Mouse (Mus musculus): ENCODE measurements around the gene Fam76b.

Gene Fam76b

DNA sequence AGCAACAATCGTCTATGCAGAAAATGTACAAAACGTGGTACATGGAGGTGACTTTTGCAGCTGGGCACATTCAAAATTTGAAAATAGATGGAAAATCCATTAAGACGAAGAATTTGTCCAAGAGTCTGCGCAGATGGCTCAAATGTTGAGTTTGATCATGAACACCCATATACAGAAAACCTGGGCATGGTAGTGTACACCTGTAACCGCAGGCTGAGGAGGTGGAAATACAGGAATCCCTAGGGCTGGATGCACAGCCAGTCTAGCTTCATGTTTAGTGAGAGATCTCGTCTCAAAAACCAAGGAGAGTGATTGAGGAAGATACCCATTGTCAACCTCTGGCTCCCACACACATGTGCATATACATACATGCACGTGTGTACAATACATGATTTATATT, 44.1 kb downstream of the Fam76b start:
- DNase-seq, result no peak

DNA sequence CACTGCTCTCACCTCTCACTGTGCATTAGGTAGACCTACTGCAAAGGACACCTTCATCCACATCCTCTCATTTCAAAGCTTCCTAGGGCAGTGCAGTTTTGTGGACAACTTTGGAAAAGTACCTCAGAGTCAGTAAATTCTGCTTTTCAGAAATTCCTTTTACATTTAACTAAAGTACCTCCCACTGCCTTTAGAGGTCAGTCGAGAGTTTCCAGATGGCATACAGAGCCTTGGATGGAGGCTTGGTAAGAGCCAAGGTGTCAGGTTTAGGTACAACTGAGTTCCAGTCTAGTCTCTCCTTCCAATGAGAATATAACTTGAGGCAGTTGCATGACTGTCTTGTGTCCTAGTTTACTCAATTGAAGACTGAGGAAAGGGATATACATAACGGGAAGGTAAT, 46.8 kb downstream of the Fam76b start:
- DNase-seq, result no peak

DNA sequence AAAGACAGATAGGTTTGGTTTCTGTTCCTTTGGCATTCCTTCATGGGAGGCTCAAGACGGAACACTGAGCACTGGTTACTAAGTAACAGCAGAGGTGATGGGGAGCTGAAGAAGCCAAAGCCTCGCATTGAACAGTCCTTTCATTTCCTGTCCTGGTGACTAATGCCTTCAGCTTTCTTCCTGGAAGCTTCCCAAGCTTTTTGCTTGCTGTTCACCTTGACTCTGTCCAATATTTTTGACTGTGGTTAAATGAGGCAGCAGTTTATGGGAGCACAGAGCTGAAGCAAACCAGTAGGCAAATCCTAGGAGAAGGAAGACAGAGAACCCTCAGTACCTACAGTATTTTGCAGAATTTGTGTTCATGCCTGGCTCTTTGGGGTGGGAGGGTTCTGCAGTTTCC, 47.8 kb downstream of the Fam76b start:
- DNase-seq, result no peak

DNA sequence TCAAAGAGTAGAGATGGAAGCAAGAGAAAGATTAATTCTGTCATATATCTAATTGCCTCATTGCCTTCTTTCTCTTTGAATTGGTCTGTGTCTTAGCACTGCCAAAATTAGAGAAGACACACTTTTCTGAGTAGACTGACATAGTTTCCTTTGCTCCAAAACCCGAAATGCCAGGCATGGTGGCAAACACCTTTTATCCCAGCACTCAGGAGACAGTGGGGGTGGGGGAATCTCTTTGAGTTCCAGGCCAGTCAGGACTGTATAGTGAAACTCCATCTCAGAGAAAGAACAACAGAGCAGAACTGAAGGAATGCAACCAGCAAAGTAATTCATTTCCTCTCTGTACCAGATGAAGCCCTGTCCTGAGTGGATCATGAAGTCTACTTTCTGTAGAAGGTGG, 53.2 kb downstream of the Fam76b start:
- DNase-seq, result no peak

DNA sequence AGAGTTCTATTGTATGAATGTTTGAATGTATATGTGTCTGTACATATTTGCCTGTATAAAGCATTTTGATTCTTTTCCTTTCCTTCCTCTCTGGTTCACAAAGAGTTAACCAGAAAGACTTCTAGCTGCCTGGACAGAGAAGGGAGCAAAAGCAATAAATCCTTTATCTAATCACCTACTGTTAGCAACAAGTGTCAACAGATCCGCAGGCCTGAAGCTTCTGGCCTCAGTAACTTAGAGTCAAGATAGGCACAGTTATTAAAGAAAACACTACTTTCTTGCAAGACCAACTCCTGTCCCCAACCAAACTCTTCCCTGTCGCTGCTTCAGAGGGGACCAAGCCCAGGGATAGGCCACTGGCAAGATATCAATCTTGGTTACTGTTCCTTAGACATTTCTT, 55.0 kb downstream of the Fam76b start:
- no peak for DNase-seq

DNA sequence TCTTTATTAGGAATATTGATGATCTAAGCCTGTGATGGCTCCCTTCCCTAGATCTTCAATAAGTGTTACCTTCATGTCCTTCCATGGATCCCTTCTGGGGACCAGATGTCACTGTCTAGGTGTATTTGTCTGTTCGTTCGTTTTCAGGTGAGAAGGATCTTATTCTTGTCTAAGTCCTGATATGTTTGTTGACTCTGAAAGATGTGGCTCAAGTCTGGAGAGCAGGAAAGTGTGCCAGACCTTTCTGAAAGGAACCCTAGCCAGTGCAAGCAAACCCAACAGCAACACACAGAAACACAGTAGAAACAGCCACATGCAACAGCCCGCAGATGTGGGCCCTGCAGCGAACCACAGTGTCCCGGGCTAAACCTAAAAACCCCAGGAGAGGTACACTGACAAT, 61.5 kb downstream of the Fam76b start:
- no peak for DNase-seq

DNA sequence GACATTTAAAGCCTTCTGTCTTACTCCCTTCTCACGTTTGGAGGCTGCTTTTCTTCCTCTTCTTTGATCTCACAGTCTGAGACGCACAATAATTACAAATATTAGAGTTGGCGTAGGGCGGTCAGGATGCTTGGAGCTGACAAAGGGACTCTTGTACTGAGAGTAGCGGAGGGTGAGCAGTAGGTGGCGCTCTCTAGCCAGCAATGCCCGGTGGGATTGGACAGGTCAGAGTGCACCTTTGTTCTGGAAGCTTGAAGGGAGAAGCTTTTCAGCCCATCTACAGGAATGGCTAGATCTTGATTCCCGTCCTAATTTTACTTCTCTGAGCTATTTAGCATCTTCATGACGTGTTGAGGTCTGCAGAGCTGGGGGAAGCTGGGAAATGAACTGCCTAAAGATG, 62.1 kb downstream of the Fam76b start:
- DNase-seq, result peak; percentile 21 to 41

DNA sequence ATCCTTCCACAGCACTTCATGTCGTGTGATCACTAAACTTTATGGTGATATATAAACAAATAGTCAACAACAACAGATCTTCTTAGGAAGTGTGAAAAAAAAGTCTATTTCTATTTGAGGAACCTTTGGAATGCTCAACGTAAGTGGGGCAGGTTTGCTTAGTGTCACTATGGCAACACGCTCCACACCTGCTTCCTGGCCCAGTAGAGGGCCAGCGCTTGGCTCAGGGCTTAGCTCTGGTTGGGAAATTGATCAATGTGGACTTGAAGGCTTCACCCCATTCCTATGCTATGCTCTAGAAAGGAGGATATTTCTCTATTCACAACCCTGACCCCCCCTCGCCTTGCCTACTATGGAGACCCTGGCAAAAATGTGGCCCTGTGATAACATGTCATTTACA, 62.7 kb downstream of the Fam76b start:
- DNase-seq, result no peak

DNA sequence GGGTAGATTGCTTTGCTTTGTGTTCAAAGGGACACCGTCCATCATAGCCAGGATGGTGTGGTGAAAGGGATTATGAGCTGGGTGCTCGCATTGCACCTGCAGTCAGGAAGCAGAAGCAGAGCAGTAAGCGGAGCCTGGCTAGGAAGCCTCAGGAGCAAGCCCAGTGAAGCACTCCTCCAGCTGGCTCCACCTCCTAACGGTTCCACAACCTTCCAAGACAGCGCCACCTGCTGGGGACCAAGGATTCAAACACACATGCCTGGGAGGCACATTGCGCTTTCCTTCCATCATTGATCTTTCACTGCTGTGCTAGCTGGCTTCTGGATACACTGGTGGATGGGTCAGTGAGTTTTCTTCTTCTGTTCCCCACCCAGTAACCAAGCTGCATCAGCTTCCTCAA, 64.4 kb downstream of the Fam76b start:
- DNase-seq, result no peak

DNA sequence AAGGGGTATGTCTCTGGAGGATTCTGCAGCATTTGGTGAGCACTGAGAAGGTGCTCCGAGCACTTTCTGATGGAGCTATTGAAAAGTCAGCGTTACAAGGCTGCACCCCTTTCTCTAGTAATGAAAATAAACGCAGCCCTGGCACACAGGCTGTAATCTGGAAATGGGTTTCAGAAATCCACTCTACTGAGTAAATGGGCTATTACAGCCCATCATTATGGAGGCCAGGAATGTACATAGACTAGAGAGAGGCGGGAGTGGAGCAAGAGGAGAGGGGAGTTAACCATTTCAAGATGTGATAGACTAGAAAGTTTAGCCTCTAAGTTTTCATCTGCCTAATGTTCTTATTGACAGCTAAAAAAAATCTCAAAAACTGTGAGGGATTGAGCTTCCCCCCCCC, 65.5 kb downstream of the Fam76b start:
- DNase-seq, result no peak

DNA sequence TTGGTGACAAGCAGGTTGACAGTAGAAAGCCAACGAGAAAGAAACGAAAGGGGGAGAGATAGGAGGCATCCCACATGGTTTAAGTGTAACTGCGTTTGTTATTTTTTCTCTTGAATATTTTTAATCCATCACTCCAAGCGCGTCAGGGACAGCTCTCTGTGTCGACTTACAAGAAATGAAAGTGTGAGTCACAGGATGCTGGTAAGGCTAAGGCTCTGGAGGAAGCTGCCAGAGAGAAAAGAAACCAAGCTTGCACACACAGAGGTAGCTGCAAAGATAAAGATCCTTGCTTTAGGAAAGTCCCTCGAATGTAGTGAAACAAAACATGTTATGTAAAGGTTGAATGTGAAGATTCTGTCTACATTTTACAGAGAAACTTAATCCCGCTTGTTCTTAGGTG, 67.0 kb downstream of the Fam76b start:
- DNase-seq, result no peak

DNA sequence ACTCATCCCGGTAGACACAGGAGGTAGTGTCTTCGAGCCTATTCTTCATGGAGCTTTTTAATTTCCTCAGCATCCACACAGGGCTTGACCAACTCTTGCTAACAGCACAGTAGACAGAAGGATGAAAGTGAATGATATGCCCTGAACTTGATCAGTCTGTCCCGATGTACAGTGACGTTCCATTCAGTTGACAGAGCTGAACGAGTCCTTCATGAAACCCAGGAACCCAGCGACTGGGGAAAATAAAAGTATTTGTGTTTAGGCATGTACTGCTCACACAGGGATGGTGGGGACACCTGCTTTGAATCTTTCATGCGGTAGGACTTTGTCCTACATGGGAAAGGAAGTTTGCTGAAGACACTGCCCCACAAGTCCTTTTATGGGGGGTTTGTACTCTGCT, 67.4 kb downstream of the Fam76b start:
- no peak for DNase-seq

DNA sequence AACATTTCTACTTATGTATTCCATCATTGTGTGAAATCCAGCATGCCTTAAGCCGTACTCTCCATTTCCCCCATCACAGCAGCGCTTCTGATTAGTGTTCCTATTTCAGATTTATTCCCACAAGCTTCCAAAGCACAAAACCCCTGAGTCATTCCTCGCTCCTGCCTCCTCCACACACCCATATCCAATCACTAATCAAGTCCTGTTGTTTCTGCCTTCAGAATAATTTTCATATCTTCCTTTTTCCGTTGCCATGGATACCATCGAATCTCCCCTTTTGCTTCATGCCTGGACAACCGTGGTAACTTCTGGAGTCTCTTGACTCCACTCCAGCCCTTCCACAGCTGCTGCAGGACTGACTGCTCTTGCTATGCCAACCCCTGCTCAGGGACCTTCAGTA, 68.5 kb downstream of the Fam76b start:
- no peak for DNase-seq

DNA sequence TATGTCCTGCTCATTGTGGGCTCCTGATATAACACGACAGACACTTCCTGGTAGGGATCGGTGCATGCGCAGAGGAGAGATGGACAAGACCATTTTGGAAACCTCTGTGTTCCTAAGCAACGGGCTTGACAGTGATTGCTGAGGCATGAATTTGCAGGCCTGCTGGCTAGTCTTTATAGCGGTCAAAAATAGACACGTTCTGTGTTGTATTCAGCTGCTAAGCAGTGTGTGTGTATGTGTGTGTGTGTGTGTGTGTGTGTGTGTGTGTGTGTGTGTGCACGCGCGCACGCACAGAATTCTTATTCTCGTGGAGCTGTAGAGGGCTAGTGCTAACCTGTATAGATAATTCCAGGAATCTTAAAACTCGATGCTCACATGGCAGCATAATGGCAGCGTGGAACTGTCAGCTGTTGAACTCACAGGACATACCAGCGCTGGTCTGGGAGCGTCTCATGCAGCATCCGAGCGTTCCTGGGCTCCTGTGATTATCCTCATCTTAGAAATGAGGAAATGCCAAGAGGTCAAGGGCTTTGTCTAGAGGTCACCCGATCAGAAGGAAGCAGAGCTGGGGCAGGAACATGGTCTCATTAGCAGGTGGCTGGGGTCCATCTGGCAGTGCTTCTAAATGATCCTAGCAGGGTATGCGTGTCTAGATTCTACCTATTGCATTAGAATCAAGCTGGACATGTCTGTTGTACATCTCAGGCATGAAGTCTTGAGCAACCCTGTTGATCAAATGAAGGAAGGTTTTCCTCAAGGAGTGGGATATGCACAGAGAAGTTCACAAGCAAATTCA, 71.2 kb downstream of the Fam76b start:
- DNase-seq, result no peak

DNA sequence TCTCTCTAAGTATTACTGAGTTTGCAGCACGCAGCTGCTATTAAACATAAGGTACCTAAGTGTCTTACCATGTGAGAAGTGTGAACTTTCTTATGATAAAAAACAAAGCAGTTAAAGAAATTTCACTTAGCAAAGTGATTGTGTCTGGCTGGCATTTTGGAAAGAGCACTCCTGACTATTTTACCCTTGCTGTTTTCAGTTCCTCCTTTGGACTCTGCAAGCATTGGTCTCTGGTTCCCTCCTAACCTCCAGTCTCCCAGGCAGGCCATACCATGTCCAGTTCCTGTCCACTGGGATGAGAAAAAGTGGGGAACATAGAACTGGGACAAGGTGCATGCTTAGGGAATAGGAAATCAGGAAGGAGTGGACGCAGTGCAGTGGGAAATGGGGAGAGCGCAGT, 74.5 kb downstream of the Fam76b start:
- no peak for DNase-seq

DNA sequence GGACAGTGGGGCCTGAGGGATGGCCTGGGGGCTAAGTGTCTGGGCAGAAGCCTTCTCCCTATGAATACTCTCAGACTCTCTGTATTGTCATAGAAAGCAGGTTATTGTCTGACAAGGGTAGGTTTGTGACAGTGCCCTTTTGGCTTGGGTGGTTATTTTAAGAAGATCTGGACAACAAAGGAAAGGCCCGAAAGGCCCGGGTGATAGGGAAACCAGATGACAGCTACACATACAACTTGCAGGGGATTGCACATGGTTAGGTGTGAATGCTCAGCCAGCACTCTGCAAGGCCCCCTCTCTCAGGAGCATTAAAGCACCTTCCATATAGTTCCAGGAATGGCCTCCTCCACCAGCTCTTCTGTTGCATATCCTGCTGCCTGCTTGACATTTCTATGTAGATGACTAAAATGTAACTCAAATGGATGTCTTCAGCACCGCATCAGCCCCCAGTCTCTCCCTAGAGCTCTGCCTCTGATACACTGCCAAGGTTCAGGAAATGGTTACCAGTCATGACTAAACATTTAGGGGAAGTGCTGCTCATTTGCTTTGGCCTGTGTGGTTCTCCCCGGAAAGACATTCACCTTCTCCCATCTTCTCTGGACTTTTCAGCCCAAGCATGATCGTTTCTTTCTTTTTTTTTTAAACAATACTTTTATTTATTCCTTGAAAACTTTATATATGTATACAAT, 76.7 kb downstream of the Fam76b start:
- DNase-seq, result no peak
